In genomic region chr7:143367366-143368266, GRCm38 (mm10) we compare ENCODE assay signal across 8 mouse cellular contexts.
A peak's percentile ranks its signal among the peaks of the same experiment; 100 is the strongest.
DNase-seq lines count a peak whose midpoint lies in the region; ATAC-seq and TF ChIP-seq lines count a peak whose summit lies in the region.

No protein-coding gene starts in this region.

- no peak for TF ChIP-seq POLR2A in brain, embryonic 14.5 days (IDR thresholded peaks at IDR 0.05; ENCODE audit: borderline replicate concordance, extremely low read depth, insufficient read depth, insufficient read length, poor library complexity, severe bottlenecking)

- DNase-seq in kidney, postnatal 10 days, result no peak
- DNase-seq in brain, embryonic 14.5 days (ENCODE audit: low read depth), result peak; percentile 52
- peak; percentile 27 for DNase-seq in kidney, postnatal 14 days
- no peak for DNase-seq in gastrocnemius, postnatal 10 days
- no peak for DNase-seq in cerebellum, adult 18-20 months
- DNase-seq in thymus, postnatal 0 days (ENCODE audit: low spot score), result no peak

- no peaks in the 10 kb centered on the region for H3K36me3 ChIP-seq in kidney, embryonic 16.5 days (ENCODE audit: insufficient read depth, low read length)

- no peak overlapping the region for H3K9ac ChIP-seq in kidney, embryonic 16.5 days (replicated peaks; ENCODE audit: low read length)

- H3K4me1 ChIP-seq in kidney, embryonic 16.5 days (ENCODE audit: insufficient read depth, low read length), result peaks cover 29% of the 10 kb centered on the region

- TF ChIP-seq CTCF in brain, embryonic 14.5 days (IDR thresholded peaks at IDR 0.05; ENCODE audit: borderline replicate concordance, extremely low read depth, insufficient read depth, insufficient read length), result no peak

- no peaks in the 10 kb centered on the region for H3K27me3 ChIP-seq in kidney, embryonic 16.5 days (ENCODE audit: insufficient read depth, low read length)

- 45% methylated on average over 20 of the region's 20 CpGs for WGBS in kidney, embryonic 16.5 days

- H3K27ac ChIP-seq in kidney, embryonic 16.5 days (ENCODE audit: low read length), result no peak overlapping the region; the same call in 1 of the 2 replicates

- H3K9me3 ChIP-seq in kidney, embryonic 16.5 days (ENCODE audit: low read length), result no peaks in the 10 kb centered on the region

- 0 out of 2 replicates have a peak overlapping the region, but pooled peaks have one; percentile 9 for H3K4me2 ChIP-seq in kidney, embryonic 16.5 days (replicated peaks; ENCODE audit: low read depth, low read length)

- no peak overlapping the region for H3K4me3 ChIP-seq in kidney, embryonic 16.5 days (ENCODE audit: low read length)

- no peak for ATAC-seq in kidney, embryonic 16.5 days (ENCODE audit: low FRiP score, low TSS enrichment)
- peak; percentile 53 for ATAC-seq in megakaryocyte progenitor cell, adult 5-6 weeks (replicated peaks; ENCODE audit: poor library complexity)

Comparison
In these comparisons a context has a peak if more than half of its experiments do, and no peak if none do; other contexts are left out.
1. DNase-seq: peak in brain, embryonic 14.5 days (single experiment) and kidney, postnatal 14 days (single experiment); none in kidney, postnatal 10 days (single experiment), gastrocnemius, postnatal 10 days (single experiment), cerebellum, adult 18-20 months (0 of 2) and thymus, postnatal 0 days (single experiment).